Mouse (Mus musculus) embryo, embryonic 10 days (tissue): ENCODE measurements at regions not wholly inside any gene's neighbourhood (a gene's known extent, or its start where the extent isn't known, plus 50 kb on each side); places are given as distances from the start of the nearest gene placed in this dataset.
A peak's percentile ranks its signal among the peaks of the same experiment; 100 is the strongest.

Experiments
- DNase-seq: peaks from one replicate; pipeline ENCODE4 v3.0.0-alpha.2; 2015; ENCODE audit warnings: low spot score

DNA sequence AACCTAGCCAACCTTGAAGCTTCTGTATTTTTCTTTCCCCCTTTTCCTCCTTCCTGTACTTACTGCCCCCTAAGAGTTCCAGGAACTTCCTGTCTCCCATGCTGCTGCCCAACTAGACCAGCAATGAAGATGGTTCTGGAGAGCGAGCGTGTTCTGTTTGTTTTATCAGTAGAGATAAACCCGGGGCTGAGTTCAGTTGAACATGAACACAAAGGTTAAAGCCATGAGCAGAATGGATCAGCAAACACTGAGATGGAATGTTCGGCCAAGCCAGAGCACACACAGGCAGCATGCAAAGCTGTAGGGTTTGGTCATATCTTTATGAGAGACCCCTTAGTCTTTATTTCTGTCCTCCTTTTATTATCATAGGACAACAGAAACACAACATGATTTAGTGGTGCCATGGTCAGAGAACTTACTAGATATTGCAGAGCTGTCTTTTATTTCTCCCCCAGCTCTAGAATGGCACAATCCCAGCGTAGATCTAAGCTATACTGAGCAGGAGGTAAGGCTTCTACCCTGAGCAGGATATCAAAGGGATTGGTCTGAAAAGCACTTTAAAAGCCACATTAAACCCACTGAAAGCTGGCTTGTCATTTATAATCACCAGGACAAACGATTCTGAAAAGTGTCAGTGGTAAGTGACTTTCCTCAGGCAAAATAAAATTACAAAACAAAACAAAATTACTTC is 105.9 kb upstream of the Peli1 start:
- no peak for DNase-seq

GRCm38 (mm10) chr11:20985771-20986170 is 105.3 kb upstream of the Peli1 start:
- peak; percentile 63 for DNase-seq

- no peak for DNase-seq
These were observed 103.8 kb upstream of the Peli1 start for GRCm38 (mm10) chr11:20987171-20987815.

DNA sequence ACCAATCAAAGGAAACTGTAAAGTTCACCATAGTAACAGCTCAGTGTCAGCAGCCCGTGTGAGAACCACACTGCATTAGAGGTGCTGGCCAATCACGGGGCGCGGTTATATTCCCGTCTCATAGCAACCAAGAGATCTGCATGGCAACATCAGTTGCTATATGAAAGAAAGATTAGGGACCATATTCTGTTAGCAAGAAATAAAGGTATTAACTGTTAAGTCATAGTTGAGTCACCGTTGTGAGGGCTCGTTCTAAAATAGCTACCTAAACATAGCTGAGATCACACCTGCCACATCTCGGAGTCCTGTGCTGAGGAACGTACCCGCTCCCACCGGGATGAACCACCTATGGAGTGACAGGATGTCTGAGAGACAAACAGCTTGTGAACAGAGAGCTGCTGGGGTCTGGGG is 103.2 kb upstream of the Peli1 start:
- no peak for DNase-seq

GRCm38 (mm10) chr11:20988871-20989270 is 102.2 kb upstream of the Peli1 start:
- no peak for DNase-seq

DNA sequence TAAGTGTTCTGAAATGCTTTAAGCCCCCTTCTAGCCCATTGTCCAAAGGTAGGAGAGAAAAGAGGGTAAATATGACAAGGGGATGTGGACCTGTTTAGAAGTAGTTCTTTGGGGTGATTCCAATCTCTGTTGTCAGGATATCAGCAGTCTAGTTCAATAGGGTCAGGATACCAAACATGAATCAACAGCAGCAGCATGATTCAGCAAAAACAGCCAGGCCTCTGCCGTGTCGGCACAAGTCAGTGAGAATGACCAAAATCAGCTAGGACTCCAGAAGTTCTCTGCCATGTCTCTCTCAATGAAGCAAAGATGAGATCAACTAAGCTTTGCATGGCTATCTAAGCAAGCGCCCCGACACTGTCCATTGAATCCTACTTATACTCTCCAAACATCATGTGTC is 97.5 kb upstream of the Peli1 start:
- no peak for DNase-seq

- no peak for DNase-seq
These were observed 89.7 kb upstream of the Peli1 start for GRCm38 (mm10) chr11:21001400-21001799.

- no peak for DNase-seq
These were observed 83.9 kb upstream of the Peli1 start for GRCm38 (mm10) chr11:21007222-21007621.

GRCm38 (mm10) chr11:21009505-21009904 is 81.6 kb upstream of the Peli1 start:
- DNase-seq = no peak

DNA sequence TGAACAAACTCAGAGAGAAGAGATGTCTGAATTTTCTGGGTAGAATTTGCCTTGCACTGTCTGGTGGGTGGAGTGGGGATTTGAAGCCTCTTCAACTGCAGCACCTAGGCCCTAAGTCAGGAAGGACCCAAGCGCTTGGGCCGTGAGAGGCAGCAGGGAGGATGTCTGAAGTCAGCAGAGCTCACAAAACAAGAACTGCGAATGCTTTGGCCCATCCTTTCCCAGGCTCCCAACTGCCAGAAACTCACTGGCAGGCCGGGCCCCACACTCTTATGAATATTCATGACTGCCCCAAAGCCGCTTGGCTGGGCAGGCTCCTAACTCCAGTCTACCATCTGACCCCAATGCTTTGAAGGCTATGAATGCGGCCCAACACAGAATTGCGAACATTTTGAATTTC is 80.2 kb upstream of the Peli1 start:
- peak; percentile 55 for DNase-seq

DNA sequence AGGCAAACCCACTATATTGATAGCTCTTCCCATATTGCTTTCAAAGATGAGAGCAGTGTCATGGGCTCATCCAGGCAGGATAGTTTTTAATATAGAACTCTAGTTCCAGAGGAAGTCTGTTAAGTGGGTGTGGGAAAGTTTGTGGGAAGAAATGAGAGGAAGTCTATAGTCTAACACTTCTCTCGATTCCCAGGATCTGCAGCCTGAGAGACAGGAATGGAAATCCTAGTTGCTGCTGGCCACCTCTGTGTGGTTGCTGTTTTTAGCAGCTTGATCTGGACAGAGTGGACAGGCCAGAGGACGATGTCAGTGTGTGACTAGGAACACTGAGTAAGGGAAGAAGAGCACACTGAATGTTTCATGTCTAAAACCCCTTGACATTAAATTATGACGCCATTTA is 76.8 kb upstream of the Peli1 start:
- no peak for DNase-seq

GRCm38 (mm10) chr11:21015536-21015935 is 75.6 kb upstream of the Peli1 start:
- DNase-seq = no peak

GRCm38 (mm10) chr11:21016133-21016746 is 74.9 kb upstream of the Peli1 start:
- DNase-seq = no peak

- no peak for DNase-seq
These were observed 74.2 kb upstream of the Peli1 start for GRCm38 (mm10) chr11:21016791-21017329.

- no peak for DNase-seq
These were observed 71.3 kb upstream of the Peli1 start for GRCm38 (mm10) chr11:21019829-21020228.

- DNase-seq = no peak
These were observed 67.0 kb upstream of the Peli1 start for GRCm38 (mm10) chr11:21024111-21024510.

GRCm38 (mm10) chr11:21024521-21024920 is 66.6 kb upstream of the Peli1 start:
- DNase-seq = no peak

GRCm38 (mm10) chr11:21027299-21027698 is 63.8 kb upstream of the Peli1 start:
- no peak for DNase-seq

- DNase-seq = no peak
These were observed 60.7 kb upstream of the Peli1 start for GRCm38 (mm10) chr11:21030362-21030761.

DNA sequence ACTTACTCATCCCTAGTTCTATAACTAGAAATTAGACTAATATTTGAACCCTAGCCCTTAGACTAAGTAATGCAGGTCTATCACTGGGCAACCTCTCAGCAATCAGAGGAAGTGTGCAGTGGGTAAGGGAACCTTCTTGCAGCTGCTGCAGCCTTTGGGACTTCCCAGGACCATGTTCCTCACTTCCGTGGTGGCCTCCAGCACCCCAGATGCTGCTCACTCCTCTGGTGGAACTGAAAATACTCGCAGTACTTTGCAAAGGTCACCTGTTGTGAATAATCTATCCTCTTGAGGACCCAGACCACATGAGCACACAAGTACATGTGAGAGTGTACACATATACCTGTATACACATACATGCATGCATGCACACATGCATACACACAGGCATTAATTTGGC is 59.3 kb upstream of the Peli1 start:
- no peak for DNase-seq

GRCm38 (mm10) chr11:21033234-21033822 is 57.8 kb upstream of the Peli1 start:
- DNase-seq = no peak

DNA sequence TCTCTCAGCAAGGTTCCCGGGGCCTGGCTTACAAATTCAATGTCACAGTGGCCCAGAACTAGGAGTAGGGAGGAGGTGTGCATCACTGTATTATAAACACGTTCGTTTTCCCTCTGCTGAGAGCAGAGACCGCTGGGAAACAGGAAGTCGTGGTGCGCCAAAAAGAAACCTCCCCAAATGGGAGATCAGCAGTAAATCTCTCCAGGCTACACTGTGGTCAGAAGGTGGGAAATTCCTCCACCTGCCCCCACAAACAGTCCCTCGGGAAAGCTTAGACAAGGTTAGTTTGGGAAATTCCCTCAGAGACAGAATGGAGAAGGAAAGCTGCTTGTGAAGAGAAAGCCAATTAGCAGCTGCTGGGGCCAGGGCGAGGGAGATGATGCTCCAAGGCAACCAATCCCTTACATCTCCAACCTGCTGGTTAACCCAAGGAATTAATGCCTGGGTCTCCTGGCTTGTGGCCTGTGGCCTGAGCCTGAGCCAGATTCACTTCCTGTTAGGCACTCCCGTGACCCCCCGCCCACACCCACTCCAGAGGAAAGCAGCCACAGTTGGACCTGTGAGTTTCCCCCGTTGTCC is 57.2 kb upstream of the Peli1 start:
- no peak for DNase-seq
